Mouse (Mus musculus) brain, embryonic 14.5 days (tissue): ENCODE measurements around the gene Hipk1.

Experiments
- CTCF ChIP-seq: fragments of 200-500 bp; IDR thresholded peaks from 2 replicates; pipeline ENCODE4 v1.5.1; 2012; ENCODE audit warnings: inconsistent platforms, mild to moderate bottlenecking, moderate library complexity, borderline replicate concordance; ENCODE audit not compliant: insufficient read depth, insufficient read length; ENCODE audit errors: extremely low read depth
- POLR2A ChIP-seq: fragments of 200-500 bp; IDR thresholded peaks from 2 replicates; pipeline ENCODE4 v1.6.1; 2012; ENCODE audit warnings: mild to moderate bottlenecking, inconsistent platforms, borderline replicate concordance; ENCODE audit not compliant: poor library complexity, insufficient read depth, insufficient read length, severe bottlenecking; ENCODE audit errors: extremely low read depth

DNA sequence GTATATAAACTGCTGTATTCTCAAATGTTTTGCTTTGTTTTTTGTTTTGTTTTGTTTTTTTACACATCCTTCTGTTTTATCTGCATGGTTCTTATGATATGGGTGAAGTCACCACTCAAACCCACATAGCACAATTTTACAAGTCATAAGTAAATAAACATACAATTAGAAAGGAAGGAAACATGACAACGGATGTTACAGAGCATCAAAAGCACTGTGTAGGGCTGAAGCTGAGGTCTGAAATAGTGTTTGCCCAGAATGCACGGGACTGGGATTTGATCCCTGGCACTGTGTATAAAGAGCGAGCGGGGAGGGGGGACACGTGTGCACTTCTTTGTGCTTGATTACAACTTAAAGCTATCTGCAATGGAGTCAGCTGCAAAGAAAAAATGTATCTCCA lies 10.6 kb downstream of the Hipk1 start:
- TF ChIP-seq CTCF (no peak), POLR2A (no peak)
